Mouse (Mus musculus) CH12.LX (cell line): ENCODE measurements around the gene Son.

ENCODE experiments used
- CHD2 ChIP-seq: IDR thresholded peaks from 2 replicates; pipeline ENCODE4 v1.6.1; 2011; ENCODE audit warnings: low read length, improper control_type of control experiment
- CTCF ChIP-seq, 2 experiments: IDR thresholded peaks in 1 of 2; conservative IDR thresholded peaks in 1 of 2; 2 replicates each; pipeline ENCODE4 v1.5.1; 2011 to 2012; ENCODE audit warnings: low read depth in 2 of 2, low read length in 2 of 2, improper control_type of control experiment in 1 of 2, inconsistent platforms in 1 of 2, mild to moderate bottlenecking in 1 of 2, moderate library complexity in 1 of 2
- EP300 ChIP-seq: IDR thresholded peaks from 2 replicates; pipeline ENCODE4 v1.6.1; 2011; ENCODE audit warnings: low read length, improper control_type of control experiment
- IRF4 ChIP-seq: IDR thresholded peaks from 2 replicates; pipeline ENCODE4 v1.6.1; 2014; ENCODE audit warnings: low read depth, mild to moderate bottlenecking, inconsistent platforms, low read length, improper control_type of control experiment
- MAX ChIP-seq: IDR thresholded peaks from 2 replicates; pipeline ENCODE4 v1.6.1; 2011; ENCODE audit warnings: low read length, improper control_type of control experiment
- MAZ ChIP-seq: IDR thresholded peaks from 2 replicates; pipeline ENCODE4 v1.6.1; 2012; ENCODE audit warnings: low read depth, mild to moderate bottlenecking, inconsistent platforms, low read length, improper control_type of control experiment, moderate library complexity
- NELFE ChIP-seq: IDR thresholded peaks from 2 replicates; pipeline ENCODE4 v1.6.1; 2011; ENCODE audit warnings: low read depth, low read length, improper control_type of control experiment
- POLR2A ChIP-seq: IDR thresholded peaks from 2 replicates; pipeline ENCODE4 v1.6.1; 2011; ENCODE audit warnings: low read depth, mild to moderate bottlenecking, improper control_type of control experiment, low read length
- ZKSCAN1 ChIP-seq: IDR thresholded peaks from 2 replicates; pipeline ENCODE4 v1.6.1; 2012; ENCODE audit warnings: low read depth, inconsistent platforms, low read length, improper control_type of control experiment, borderline replicate concordance

GRCm38 (mm10) chr16:91659798-91660197 lies 12.5 kb downstream of the Son start:
- TF ChIP-seq POLR2A (no peak; the same call in 1 of the 2 replicates), NELFE (no peak), CTCF (conservative IDR thresholded peaks at IDR 0.05 in 1 of 2, IDR thresholded peaks at IDR 0.05 in 1 of 2; ENCODE audit: low read depth in 2 of 2, low read length in 2 of 2) (no peak), ZKSCAN1 (no peak), MAX (no peak), CHD2 (no peak), EP300 (no peak), MAZ (no peak), IRF4 (no peak)
